Mouse (Mus musculus) MEL (cell line): ENCODE data around the gene Phf3. TPM values are rescaled to one million over a fixed set of nuclear protein-coding genes. Genes with fewer than 3 reads are reported as not detected.

ENCODE experiments used
- DNase-seq: peaks from one replicate; pipeline ENCODE4 v3.0.0; 2011; ENCODE audit warnings: low read depth, low spot score
- H3K27ac ChIP-seq: 2 replicates; pipeline ENCODE4 v1.5.1; 2012; ENCODE audit warnings: low read depth, mild to moderate bottlenecking, control low read depth, low read length, moderate library complexity; ENCODE audit not compliant: control insufficient read depth
- H3K27me3 ChIP-seq, 2 experiments: fragments of 150-350 bp in 1 of 2; sonication (generic) in 1 of 2; 2 replicates each; pipeline ENCODE4 v1.6.1; 2012; ENCODE audit warnings: low read length in 2 of 2, mild to moderate bottlenecking in 2 of 2, improper control_type of control experiment in 1 of 2, moderate library complexity in 1 of 2; ENCODE audit not compliant: insufficient read depth in 2 of 2, control insufficient read depth in 1 of 2
- H3K36me3 ChIP-seq, 2 experiments: 2 replicates each; pipeline ENCODE4 v1.6.1; 2012 to 2014; ENCODE audit warnings: low read length in 2 of 2, improper control_type of control experiment in 1 of 2, inconsistent platforms in 1 of 2, mild to moderate bottlenecking in 1 of 2; ENCODE audit not compliant: insufficient read depth in 2 of 2, control insufficient read depth in 1 of 2
- H3K4me1 ChIP-seq, 2 experiments: fragments of 150-350 bp in 1 of 2; sonication (generic) in 1 of 2; 2 replicates each; pipeline ENCODE4 v1.6.1; 2012; ENCODE audit warnings: low read length in 2 of 2, improper control_type of control experiment in 1 of 2, mild to moderate bottlenecking in 1 of 2; ENCODE audit not compliant: insufficient read depth in 2 of 2, control insufficient read depth in 1 of 2
- H3K4me3 ChIP-seq, 2 experiments: fragments of 150-350 bp in 1 of 2; sonication (generic) in 1 of 2; 2 replicates each; pipeline ENCODE4 v1.5.1; 2012; ENCODE audit warnings: low read depth in 2 of 2, low read length in 2 of 2, mild to moderate bottlenecking in 2 of 2, moderate library complexity in 2 of 2, control low read depth in 1 of 2, improper control_type of control experiment in 1 of 2; ENCODE audit not compliant: control insufficient read depth in 1 of 2, insufficient read depth in 1 of 2
- H3K79me2 ChIP-seq: 2 replicates; pipeline ENCODE4 v1.6.1; 2012; ENCODE audit warnings: mild to moderate bottlenecking, low read length, moderate library complexity; ENCODE audit not compliant: control insufficient read depth, poor library complexity, insufficient read depth
- H3K9ac ChIP-seq: 2 replicates; pipeline ENCODE4 v1.6.1; 2012; ENCODE audit warnings: low read depth, mild to moderate bottlenecking, control low read depth, low read length, moderate library complexity; ENCODE audit not compliant: control insufficient read depth, poor library complexity, severe bottlenecking
- H3K9me3 ChIP-seq: fragments of 150-350 bp; sonication (generic); replicated peaks from 2 replicates; pipeline ENCODE4 v1.6.1; 2012; ENCODE audit warnings: mild to moderate bottlenecking, low read length, improper control_type of control experiment, moderate library complexity; ENCODE audit not compliant: insufficient read depth
- ELF1 ChIP-seq: IDR thresholded peaks from 2 replicates; pipeline ENCODE4 v1.6.1; 2014; ENCODE audit warnings: low read depth, mild to moderate bottlenecking, inconsistent platforms, low read length, improper control_type of control experiment, moderate library complexity
- ETS1 ChIP-seq: IDR thresholded peaks from 2 replicates; pipeline ENCODE4 v1.6.1; 2012; ENCODE audit warnings: low read depth, mild to moderate bottlenecking, inconsistent platforms, low read length, improper control_type of control experiment, moderate library complexity
- GABPA ChIP-seq: IDR thresholded peaks from 2 replicates; pipeline ENCODE4 v1.6.1; 2012; ENCODE audit warnings: low read depth, mild to moderate bottlenecking, inconsistent platforms, low read length, improper control_type of control experiment, moderate library complexity
- GATA1 ChIP-seq: IDR thresholded peaks from 2 replicates; pipeline ENCODE4 v1.6.1; 2011; ENCODE audit warnings: low read depth, low read length, improper control_type of control experiment
- HCFC1 ChIP-seq: IDR thresholded peaks from 2 replicates; pipeline ENCODE4 v1.6.1; 2012; ENCODE audit warnings: low read depth, mild to moderate bottlenecking, inconsistent platforms, low read length, improper control_type of control experiment, moderate library complexity
- MAX ChIP-seq: IDR thresholded peaks from 2 replicates; pipeline ENCODE4 v1.6.1; 2011; ENCODE audit warnings: low read length, improper control_type of control experiment
- MAZ ChIP-seq: IDR thresholded peaks from 2 replicates; pipeline ENCODE4 v1.6.1; 2012; ENCODE audit warnings: low read depth, mild to moderate bottlenecking, inconsistent platforms, low read length, improper control_type of control experiment
- MEF2A ChIP-seq: IDR thresholded peaks from 2 replicates; pipeline ENCODE4 v1.6.1; 2014; ENCODE audit warnings: low read depth, mild to moderate bottlenecking, inconsistent platforms, low read length, improper control_type of control experiment; ENCODE audit not compliant: poor library complexity, insufficient replicate concordance, severe bottlenecking; ENCODE audit errors: extremely low read depth
- MXI1 ChIP-seq: IDR thresholded peaks from 2 replicates; pipeline ENCODE4 v1.6.1; 2011; ENCODE audit warnings: mild to moderate bottlenecking, low read depth, low read length, improper control_type of control experiment
- MYB ChIP-seq: IDR thresholded peaks from 2 replicates; pipeline ENCODE4 v1.6.1; 2011; ENCODE audit warnings: mild to moderate bottlenecking, low read depth, low read length, improper control_type of control experiment
- NELFE ChIP-seq: IDR thresholded peaks from 2 replicates; pipeline ENCODE4 v1.6.1; 2011; ENCODE audit warnings: low read depth, low read length, improper control_type of control experiment
- NRF1 ChIP-seq: IDR thresholded peaks from 2 replicates; pipeline ENCODE4 v1.6.1; 2014; ENCODE audit warnings: low read depth, mild to moderate bottlenecking, inconsistent platforms, low read length, improper control_type of control experiment, moderate library complexity; ENCODE audit not compliant: poor library complexity, insufficient read depth, severe bottlenecking
- POLR2AphosphoS2 ChIP-seq: IDR thresholded peaks from 2 replicates; pipeline ENCODE4 v1.6.1; 2011; ENCODE audit warnings: low read length, improper control_type of control experiment
- POLR2AphosphoS5 ChIP-seq: IDR thresholded peaks from 2 replicates; pipeline ENCODE4 v1.6.1; 2012; ENCODE audit warnings: low read depth, borderline replicate concordance, mild to moderate bottlenecking, inconsistent platforms, low read length, moderate library complexity, mixed read lengths
- RAD21 ChIP-seq: IDR thresholded peaks from 2 replicates; pipeline ENCODE4 v1.6.1; 2011; ENCODE audit warnings: mild to moderate bottlenecking, low read depth, low read length, improper control_type of control experiment
- RCOR1 ChIP-seq: IDR thresholded peaks from 2 replicates; pipeline ENCODE4 v1.6.1; 2012; ENCODE audit warnings: low read depth, mild to moderate bottlenecking, inconsistent platforms, low read length, improper control_type of control experiment
- SIN3A ChIP-seq: IDR thresholded peaks from 2 replicates; pipeline ENCODE4 v1.6.1; 2012; ENCODE audit warnings: low read length, improper control_type of control experiment, inconsistent platforms
- TBP ChIP-seq: IDR thresholded peaks from 2 replicates; pipeline ENCODE4 v1.8.0; 2011; ENCODE audit warnings: low read depth, low read length, improper control_type of control experiment
- TCF12 ChIP-seq: IDR thresholded peaks from 2 replicates; pipeline ENCODE4 v1.6.1; 2014; ENCODE audit warnings: low read depth, mild to moderate bottlenecking, inconsistent platforms, low read length, improper control_type of control experiment, moderate library complexity
- UBTF ChIP-seq: IDR thresholded peaks from 2 replicates; pipeline ENCODE4 v1.6.1; 2012; ENCODE audit warnings: low read depth, mild to moderate bottlenecking, inconsistent platforms, low read length, improper control_type of control experiment, moderate library complexity, borderline replicate concordance; ENCODE audit not compliant: insufficient read depth
- USF1 ChIP-seq: IDR thresholded peaks from 2 replicates; pipeline ENCODE4 v1.6.1; 2014; ENCODE audit warnings: low read depth, mild to moderate bottlenecking, inconsistent platforms, low read length, improper control_type of control experiment, moderate library complexity
- USF2 ChIP-seq, 2 experiments: IDR thresholded peaks; 2 replicates each; pipeline ENCODE4 v1.6.1; 2011 to 2012; ENCODE audit warnings: improper control_type of control experiment in 2 of 2, low read length in 2 of 2, borderline replicate concordance in 1 of 2, inconsistent platforms in 1 of 2, low read depth in 1 of 2, mild to moderate bottlenecking in 1 of 2; ENCODE audit not compliant: insufficient read depth in 1 of 2
- ZC3H11A ChIP-seq: IDR thresholded peaks from 2 replicates; pipeline ENCODE4 v1.6.1; 2012; ENCODE audit warnings: low read depth, mild to moderate bottlenecking, inconsistent platforms, low read length, improper control_type of control experiment
- ZKSCAN1 ChIP-seq: IDR thresholded peaks from 2 replicates; pipeline ENCODE4 v1.6.1; 2012; ENCODE audit warnings: low read depth, mild to moderate bottlenecking, inconsistent platforms, low read length, improper control_type of control experiment, moderate library complexity
- ZMIZ1 ChIP-seq: IDR thresholded peaks from 2 replicates; pipeline ENCODE4 v1.6.1; 2012; ENCODE audit warnings: low read depth, mild to moderate bottlenecking, inconsistent platforms, low read length, improper control_type of control experiment, moderate library complexity
- polyA plus RNA-seq, 2 experiments: library from polyadenylated mRNA; stranded (reverse) in 1 of 2; unstranded in 1 of 2; fragments of >175 nt in 1 of 2; fragments of >200 nt in 1 of 2; gene quantifications; 2 replicates each; pipeline versions ENCODE4 v1.2.1 to v1.2.4; 2012; ENCODE audit warnings: low replicate concordance in 2 of 2, low read depth in 1 of 2; ENCODE audit not compliant: insufficient read length in 2 of 2, insufficient read depth in 1 of 2, missing spikeins in 1 of 2
- total RNA-seq: library from RNA; depleted of rRNA; stranded (reverse); fragments of 300-350 nt; gene quantifications from 2 replicates; pipeline ENCODE4 v1.2.3, GENCODE M21; 2012

Phf3 gene
- total and polyA plus RNA-seq, 3 experiments = 32.5 to 606 (median 50.6) TPM

GRCm38 (mm10) chr1:30776196-30776595, 97.5 kb downstream of the Phf3 start:
- Histone ChIP-seq H3K4me1 (peaks cover 0 to 3% of the 10 kb centered on the region in 2 experiments; a peak in 2 of 4 replicates), H3K9ac (no peak overlapping the region), H3K9me3 (no peaks in the 10 kb centered on the region), H3K27me3 (peaks cover 0 to 2% of the 10 kb centered on the region in 2 experiments; a peak in 1 of 4 replicates), H3K79me2 (no peaks in the 10 kb centered on the region), H3K36me3 (peaks cover 0 to 3% of the 10 kb centered on the region in 2 experiments; a peak in 2 of 4 replicates), H3K4me3 (no peak overlapping the region), H3K27ac (no peak overlapping the region)
- TF ChIP-seq RCOR1 (no peak), MAZ (no peak), POLR2AphosphoS5 (no peak), TBP (no peak), GATA1 (no peak), POLR2AphosphoS2 (no peak), USF1 (no peak), RAD21 (no peak), ZKSCAN1 (no peak), ZC3H11A (no peak), NRF1 (no peak), USF2 (IDR thresholded peaks at IDR 0.05; ENCODE audit: borderline replicate concordance in 1 of 2, insufficient read depth in 1 of 2, low read depth in 1 of 2, low read length in 2 of 2) (no peak), MYB (no peak), NELFE (no peak), GABPA (no peak), ELF1 (no peak), HCFC1 (no peak), MEF2A (no peak)
- no peak for DNase-seq

GRCm38 (mm10) chr1:30773662-30774061, 100.1 kb downstream of the Phf3 start:
- DNase-seq = no peak
- no peaks in the 10 kb centered on the region for H3K79me2 ChIP-seq
- no peaks in the 10 kb centered on the region for H3K4me1 ChIP-seq
- peaks cover 0 to 2% of the 10 kb centered on the region in 2 experiments; a peak in 1 of 4 replicates for H3K27me3 ChIP-seq
- no peak for TF ChIP-seq UBTF
- TF ChIP-seq SIN3A = no peak
- no peak for TF ChIP-seq MAZ
- no peak for TF ChIP-seq ZMIZ1
- TF ChIP-seq RAD21 = no peak
- no peak for TF ChIP-seq MEF2A
- no peak for TF ChIP-seq TCF12
- no peak for TF ChIP-seq GATA1
- no peak for TF ChIP-seq ETS1
- TF ChIP-seq MAX = no peak
- TF ChIP-seq MXI1 = no peak
- TF ChIP-seq RCOR1 = no peak
- TF ChIP-seq MYB = no peak
- H3K9me3 ChIP-seq = no peaks in the 10 kb centered on the region
- no peaks in the 10 kb centered on the region for H3K36me3 ChIP-seq
- no peak overlapping the region for H3K4me3 ChIP-seq
- no peak overlapping the region for H3K9ac ChIP-seq
- H3K27ac ChIP-seq = no peak overlapping the region
